Mouse (Mus musculus) cerebellum, postnatal 4 days (tissue): ENCODE results near the gene Colgalt2.
"Not testable (repeated sequence)": the region's sequence is repeated elsewhere in the genome, so short reads cannot be mapped to it uniquely, and the experiment has no call there.

Experiments
- DNase-seq, 2 experiments: peaks; one replicate each; pipeline ENCODE4 v3.0.0; 2022; ENCODE audit warnings: low spot score in 2 of 2, mixed read lengths in 1 of 2

The Colgalt2 gene

DNA sequence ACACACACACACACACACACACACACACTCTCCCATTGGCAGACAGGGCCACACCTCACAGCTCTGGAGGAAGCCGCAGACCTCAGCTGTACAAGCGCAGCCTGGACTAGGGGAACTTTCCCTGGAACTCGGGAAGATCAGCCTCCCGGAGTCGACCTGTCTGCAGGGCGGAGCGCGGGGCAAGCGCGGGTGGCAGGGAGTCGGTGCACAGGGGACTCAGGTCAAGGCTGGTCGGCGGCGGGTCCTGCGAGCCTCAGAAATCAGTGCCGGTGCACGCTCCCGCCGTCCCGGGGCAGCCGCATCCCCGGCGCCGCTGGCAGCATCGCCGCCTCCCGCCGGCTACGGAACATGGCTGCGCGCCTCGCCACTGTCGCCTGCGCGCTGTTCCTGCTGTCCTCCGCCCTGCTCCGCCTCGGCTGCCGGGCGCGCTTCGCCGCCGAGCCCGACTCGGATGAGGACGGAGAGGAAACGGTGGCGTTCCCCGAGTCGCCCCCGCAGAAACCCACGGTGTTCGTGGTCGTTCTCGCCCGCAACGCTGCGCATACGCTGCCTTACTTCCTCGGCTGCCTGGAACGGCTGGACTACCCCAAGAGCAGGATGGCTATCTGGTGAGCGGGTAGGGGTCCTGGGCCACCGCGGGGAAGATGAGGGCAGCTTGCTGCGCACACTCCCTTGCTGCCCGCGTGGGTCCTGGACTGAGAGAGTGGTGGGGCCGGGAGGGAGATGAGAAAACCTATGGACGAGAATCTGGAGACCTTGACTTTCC is at the start of gene Colgalt2:
Gene Colgalt2 (plus strand): TSS at position 41 of the 766 bp plus-strand sequence.
- DNase-seq, result peak in 1 of 2 experiments; percentile 40

DNA sequence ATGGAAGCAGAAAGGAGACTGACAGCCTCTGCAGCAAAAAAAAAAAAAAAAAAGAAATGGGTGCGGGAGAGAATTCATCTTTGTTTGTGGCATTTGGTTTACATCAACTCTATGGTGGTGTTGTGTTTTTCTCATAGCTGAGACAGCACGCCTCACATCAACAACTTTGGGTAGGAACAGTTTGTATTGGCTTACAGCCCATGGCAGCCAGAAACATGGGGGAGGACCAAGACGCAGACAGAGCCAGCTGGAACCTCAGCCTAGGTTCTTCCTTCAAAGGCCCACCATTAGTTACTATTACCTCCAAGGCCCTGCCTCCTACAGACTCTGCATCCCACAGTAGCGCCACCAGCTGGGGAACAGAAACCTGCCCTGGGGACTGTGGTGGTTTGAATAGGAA is 42.9 kb upstream of the Colgalt2 start:
- DNase-seq, result no peak

DNA sequence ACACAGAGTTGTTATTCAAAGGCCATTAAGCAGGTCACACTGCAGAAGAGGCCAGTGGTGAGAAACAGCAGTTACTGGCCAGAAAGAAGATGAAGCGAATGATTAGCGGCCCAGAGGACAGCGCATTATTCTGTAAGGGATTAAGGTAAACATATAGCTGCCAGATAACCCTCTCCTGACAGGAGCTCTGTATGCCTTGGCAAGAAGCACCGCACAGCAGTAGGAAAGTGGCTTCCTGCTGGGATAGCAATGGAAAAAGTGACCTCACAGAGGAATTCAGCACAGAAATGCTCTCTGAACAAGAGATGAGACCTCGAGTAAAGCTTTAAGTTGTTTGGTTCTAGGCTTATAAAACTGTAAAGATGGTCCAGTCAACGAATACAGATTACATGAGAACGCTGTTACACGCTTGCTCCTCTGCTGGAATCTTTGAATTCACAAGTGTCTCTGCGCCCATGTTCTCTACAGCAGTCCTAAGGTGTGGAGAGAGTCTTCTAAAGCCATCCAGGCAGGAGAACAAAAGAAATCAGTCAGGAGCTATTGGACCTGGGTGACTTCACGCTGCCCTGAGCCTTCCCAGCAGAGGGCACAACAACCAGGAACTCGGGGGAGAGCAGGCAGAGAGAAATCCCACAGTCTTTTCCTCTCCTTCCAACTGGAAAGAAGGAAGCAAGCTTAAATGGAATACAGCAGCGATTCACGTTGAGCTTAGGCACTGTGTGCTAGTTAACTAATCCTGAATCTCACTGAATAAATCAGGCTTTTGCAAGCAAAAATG is 31.1 kb upstream of the Colgalt2 start:
- no peak for DNase-seq

DNA sequence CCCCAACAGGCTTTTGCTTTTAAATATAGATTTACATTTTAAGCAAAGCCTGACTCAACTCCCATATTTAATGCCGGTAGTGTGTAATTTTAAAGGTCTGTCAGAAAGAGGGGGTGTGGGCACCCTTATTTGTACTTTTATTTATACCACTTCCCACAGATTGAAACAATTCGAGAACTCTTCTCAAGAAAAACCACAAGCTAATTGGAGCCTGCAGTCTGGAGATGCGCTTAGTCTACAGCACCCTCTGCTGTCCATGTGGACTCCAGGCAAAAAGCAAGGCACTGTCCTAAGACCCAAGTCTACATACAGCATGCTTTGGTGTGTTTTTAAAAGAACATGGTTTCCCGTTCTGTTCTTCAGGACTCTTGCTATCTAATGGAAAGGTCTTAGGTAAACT is 30.5 kb upstream of the Colgalt2 start:
- DNase-seq, result peak in 1 of 2 experiments; percentile 58

DNA sequence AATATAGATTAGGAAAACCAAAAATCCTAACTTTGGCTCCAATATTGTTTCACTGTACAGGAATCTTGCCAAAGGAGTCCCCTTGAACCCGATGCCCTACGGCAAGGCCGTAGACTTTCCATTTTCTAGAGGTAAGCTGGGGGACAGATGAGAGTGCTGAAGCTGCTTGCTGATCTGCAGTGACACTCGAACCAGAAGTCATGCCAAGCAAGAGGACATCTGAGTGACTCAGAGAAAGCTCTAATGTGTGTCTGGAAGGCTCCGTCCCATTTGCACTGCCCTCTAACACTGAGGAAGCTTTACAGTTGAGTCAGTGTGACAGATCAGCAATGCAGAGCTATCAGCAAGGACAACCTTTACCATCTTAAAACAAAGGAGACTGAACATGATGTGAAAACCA is 21.3 kb upstream of the Colgalt2 start:
- DNase-seq, result no peak

DNA sequence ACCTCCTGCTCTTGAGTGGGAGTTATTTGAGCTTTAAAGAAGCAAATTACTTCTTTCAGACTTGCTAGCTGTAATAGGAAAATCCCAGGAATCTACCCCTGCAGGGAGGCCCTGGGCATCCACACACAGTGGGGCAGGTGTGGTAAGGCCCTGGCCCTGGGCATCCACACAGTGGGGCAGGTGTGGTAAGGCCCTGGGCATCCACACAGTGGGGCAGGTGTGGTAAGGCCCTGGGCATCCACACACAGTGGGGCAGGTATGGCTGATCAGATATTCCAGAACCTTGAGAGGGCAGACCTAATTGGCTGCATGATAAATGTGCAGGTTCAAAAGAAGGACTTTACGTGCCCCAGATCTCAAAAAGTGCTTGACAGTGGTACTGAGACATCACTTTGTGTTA is 15.0 kb upstream of the Colgalt2 start:
- no peak for DNase-seq

DNA sequence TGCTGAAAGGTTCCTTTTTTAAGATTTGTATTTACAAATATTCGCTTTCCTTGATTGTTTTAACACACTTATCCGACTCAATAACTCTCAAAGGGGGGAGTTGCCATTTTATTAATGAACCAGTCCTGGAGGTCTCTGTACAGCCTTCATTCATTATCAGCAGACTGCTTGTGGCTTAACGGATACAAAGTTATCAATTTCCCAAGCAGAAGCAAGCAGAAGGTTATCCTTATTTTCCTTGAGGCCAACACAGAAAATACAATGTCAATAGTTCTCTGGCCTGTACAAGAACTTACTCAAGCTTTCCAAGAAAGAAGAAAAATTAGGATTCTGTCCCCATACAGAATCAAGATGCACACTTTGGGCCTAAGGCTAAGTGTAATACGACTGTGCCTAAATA is 13.9 kb upstream of the Colgalt2 start:
- not testable (repeated sequence) for DNase-seq

DNA sequence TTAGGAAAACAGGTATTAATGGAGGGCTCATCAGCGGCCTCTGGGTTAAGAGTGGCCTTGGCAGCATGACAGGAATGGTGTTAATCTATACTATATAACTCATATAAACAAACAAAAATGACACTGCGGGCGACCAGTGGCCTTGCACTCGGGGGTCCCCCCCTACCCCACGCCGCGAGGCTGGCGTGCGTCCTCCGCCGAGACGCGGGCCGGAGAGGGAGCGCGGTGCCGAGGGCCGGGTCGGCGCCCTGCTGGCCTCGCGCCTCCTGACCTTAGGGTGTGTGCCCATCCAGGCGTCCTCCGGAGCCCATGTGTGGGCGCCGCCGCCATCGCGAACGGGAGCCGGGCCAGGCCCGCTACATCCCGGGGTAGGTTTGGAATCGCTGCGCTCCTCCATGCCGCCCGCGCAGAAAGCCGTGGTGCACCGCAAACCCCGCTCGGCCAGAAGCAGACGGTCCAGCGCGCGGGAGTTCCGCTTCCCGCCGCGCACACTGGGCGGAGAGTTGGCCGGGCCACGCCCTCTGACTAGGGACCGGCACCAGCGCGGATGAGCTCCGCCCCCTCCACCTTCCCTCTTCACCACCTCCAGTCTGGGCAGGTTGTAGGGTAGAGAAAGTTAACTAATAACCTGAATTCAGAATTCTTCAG is 13.3 kb upstream of the Colgalt2 start, which contains the start of gene Tsen15:
Gene Tsen15 (minus strand): TSS at position 501 of the 648 bp plus-strand sequence.
- DNase-seq, result peak; percentile 53 to 78

DNA sequence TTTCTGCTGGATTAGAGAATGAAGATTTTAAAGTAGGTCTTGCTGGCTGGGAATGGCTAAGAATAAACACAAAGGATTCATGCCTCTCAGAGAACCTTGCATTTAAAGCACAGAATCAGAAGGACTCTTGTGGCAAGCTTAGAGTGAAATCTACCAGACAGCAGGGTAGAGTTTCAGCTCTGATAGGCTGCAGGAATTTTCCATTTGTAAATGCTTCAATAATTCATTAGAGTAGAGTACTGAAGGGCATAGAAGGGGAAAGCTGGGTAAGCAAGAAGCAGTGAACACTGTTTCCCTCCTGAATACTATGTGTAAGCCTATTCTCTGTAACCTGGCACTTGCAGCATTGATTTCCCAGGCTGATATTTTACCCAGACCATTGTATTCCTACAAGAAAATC is 10.4 kb upstream of the Colgalt2 start:
- no peak for DNase-seq

DNA sequence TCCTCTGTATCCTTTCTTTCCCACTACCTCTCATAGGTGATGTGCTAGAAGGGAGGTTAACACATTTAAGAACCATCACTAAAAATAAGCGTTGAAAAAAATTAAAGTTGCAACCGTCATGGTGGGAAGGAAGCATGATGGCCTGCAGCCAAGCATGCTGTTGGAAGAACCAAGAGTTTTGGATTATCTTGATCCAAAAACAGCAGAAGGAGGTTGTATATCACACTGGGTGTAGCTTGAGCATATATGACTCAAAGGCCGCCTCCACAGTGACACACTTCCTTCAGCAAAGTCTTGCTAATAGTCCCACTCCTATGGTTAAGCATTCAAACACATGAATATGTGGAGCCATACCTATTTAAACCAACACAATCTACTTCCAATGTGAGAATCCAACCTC is 5.5 kb upstream of the Colgalt2 start:
- DNase-seq, result no peak

DNA sequence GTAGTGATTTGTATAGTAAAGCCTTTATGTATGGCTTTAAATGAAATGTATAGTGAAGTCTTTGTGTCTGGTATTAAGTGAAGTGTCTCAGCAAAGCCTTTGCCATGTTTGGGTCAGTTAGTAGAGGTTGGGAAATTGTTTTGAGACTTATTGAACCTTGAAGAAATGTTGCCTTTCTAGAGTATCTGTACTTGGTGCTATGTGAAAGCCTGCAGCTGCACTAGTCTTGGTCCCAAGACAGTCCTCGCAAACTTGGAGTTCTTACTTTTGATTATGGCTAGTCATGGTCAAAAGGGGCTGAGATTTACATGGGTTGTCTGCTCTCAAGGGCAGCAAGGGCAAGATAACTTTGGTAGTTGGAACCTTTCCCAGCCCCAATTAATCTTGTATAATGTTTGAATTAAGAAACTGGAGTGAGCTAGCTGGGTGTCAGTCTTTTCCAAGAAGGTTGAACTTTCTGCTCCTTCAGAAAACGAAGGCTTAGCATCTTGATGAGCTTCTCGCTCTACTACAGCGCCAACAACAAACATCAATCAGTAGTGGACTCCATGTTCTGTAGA is 4.6 kb upstream of the Colgalt2 start:
- DNase-seq, result no peak

DNA sequence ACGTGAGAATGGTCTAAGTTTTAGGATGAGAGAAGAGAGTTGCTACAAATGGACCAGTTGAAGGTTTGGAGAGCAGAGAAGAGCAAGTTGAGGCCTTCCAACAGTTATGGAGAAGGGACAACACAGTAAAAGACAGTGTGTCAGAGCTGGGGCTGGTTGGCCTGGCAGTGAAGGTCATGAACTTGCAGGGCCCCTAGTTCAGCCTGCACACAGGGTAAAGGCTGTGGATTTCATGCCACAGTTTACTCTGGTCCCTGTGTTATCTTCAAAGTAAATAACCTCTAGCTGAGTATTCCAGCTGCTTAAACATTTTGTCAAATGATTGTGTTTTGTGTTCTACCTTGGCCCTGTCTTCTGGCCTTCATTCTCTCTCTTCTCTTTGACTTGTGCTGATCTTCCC is 922 bp upstream of the Colgalt2 start:
- no peak for DNase-seq

DNA sequence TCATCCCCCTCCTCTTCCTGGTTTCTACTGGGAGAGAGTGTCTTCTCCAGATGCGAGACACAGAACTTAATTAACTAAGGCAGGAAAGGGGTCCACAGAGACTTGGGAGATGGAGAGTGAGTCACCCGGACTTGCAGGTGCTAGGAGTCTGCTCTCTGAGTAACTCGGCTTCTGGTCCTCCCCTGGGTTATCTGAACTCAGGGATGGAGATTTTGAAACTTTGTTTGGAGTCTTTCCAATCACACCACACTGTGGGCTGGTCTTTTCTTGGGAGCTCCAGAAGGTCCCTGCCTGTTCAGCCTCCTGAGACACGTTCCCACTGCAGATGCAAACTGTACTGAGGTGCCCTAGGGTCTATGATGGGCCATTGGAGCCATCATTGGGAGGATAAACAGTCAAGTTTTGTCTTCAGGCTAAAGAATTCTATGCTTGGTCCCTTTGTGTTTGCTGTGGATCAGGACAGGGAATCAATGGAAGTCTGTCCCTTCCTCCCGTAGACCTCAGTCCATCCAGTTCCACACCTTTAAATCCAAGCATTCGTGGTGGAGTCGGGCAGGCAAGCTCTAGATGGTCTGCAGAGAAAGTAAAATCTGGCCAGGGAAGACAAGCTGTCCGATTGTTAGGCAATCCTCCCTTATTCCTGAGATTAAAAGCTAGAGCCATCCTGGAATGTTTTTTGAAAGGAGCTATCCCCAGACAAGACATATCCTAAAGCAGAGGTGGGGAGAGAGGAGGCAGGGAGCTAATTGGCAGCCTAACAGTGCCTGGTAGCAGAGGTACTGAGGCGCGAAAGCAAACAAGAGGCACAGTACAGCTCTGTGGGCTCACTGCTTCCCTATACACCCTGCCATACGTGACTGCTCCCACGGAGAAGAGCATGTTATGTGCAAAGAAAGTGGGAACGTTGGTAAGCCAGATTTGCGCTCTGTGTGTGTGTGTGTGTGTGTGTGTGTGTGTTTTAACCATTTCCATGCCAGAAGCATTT is 1.2 kb downstream of the Colgalt2 start:
- peak in 1 of 2 experiments; percentile 11 for DNase-seq

DNA sequence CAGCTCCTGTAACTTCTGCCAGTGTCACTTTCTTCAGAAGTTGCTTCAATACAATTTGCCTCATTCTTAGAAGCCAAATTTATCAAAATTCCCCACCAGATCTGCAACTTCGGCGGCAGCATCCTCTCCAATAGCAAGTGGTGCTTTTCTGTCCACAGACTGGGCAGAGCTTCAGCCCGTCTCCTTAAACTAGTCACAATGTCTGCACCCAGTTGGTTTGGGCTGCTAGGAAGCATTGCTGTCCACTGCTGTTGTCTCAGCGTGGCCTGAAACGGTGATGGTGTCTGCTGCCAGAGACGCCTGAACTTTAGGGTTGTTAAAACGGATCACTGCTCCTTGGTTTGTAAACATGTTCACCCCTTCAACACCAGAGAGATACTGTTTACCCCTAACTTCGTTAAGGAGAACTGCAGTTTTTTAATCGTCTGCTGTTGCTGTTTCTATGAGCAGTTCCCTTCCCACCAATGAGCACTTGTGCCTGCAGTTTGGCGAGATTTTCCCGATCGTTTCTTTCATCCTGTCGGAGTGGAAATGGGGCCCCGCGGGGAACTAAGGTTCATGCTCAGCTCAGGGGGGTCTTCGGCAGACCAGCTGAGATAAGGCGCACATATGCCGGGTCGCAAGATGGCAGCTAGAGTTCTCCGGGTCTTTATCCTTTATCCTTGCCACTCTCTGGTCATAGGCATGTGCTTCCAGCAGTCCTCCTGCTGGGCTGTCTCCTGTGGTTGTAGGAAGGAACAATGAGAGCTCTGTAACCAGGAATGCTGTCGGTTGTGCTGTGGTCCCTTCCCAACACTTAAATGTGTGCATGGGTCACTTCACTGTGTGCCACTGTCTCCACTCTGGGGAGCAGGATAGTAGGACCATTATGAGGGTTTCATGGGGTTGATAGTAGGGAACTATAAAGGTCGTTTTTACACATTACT is 7.7 kb downstream of the Colgalt2 start:
- peak in 1 of 2 experiments; percentile 13 for DNase-seq

DNA sequence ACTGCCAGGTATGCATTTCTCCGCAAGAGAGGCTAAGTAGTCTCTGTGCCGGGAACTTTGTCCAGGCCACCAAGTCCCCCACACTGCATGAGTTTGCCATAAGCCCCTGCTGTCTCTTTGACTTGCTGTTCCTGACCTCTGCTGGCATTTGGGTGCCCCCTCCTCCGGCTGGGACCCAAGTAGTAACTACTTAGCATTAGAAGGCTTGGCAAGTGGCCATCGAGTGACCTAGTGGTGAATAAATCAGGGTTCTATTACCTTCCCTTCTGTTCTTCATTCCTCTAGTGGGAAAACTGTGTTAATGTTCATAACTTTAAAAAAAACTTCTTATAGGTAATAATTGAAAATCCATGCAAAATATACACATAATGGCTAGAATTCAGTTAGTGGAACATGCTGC is 9.7 kb downstream of the Colgalt2 start:
- no peak for DNase-seq

DNA sequence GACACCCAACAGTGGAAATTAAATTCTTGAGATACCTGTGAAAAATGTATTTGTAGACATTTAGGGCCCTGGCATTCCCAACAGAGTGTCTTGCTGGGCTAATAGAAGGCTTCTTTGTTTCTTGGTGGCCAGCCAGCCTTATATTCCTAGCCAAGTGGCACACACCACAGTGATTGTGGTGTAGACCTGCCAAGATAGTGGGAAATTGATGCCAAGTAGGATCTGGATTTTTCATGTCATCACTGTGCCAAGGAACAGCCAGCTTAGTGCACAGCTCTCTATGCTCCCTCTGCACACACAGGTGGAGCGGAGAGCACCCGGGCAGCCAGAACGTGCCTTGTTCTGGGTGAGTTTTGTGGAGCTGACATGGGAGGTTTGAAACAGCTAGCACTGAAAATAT is 11.0 kb downstream of the Colgalt2 start:
- peak in 1 of 2 experiments; percentile 65 for DNase-seq

DNA sequence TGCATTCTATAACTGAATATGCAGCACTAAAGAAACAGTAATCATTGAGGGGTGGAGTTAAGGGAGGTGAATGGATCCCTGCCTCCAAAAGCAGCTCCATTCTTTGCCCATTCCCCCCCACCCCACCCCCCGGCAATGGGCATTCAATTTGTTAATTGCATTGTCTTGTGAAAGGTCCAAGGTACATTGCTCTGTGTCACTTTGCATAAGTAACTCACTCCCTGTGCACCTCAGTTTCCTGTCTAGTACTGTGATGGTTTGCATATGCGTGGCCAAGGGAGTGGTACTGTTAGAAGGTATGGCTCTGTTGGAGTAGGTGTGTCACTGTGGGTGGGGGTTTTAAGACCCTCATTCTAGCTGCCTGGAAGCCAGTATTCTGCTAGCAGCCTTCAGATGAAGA is 13.5 kb downstream of the Colgalt2 start:
- DNase-seq, result no peak

DNA sequence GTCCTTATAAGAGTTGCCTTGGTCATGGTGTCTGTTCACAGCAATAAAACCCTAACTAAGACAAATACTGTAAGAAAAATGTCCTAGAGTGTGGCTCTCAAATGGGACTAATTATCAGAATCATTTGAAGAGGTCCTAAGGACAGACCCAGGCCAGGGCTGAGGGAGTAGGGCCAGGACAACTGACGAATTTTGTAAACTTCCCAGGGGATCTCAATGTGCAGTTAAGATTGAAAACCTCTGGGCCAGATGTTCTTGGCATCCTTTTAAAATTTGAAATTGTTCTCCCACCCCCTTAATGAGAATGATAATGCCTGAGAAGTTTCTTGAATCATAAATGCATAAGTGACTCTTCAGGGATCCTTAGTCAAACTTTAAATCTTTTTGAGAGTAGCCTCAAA is 14.3 kb downstream of the Colgalt2 start:
- no peak for DNase-seq

DNA sequence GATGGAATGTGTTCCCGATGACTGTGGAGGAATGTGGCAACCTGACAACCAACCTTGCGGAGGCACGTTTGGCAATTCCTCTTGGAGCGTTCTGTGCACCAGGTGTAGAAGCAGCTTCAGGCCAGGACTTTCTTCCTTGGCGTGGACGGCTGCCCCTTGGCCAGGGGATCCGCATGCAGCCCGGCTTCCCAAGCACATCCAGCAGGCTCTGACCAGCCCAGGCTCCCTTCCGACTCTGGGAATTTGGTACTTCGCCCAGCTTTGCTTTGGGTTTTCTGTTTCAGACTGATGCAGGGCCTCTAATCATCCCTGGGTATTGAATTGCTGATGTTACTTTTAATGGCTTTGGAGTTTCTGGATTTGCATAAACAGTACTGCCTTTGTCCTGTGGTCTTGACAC is 14.8 kb downstream of the Colgalt2 start:
- peak in 1 of 2 experiments; percentile 27 for DNase-seq
